Mouse (Mus musculus) c-Kit-positive CD71-negative TER-119-negative erythroid progenitor cells, embryonic 14.5 days (primary cell): Measurements from ENCODE around the gene Zfp771.

Experiments used
- DNase-seq: peaks from one replicate; pipeline ENCODE4 v3.0.0-alpha.2; 2013; ENCODE audit warnings: low read depth

The Zfp771 gene

GRCm38 (mm10) chr7:127285154-127285553, 41.1 kb downstream of the Zfp771 start:
- DNase-seq = no peak

GRCm38 (mm10) chr7:127287940-127288339, 43.9 kb downstream of the Zfp771 start:
- DNase-seq = no peak

- no peak for DNase-seq
Observed at GRCm38 (mm10) chr7:127289306-127289705, 45.2 kb downstream of the Zfp771 start.

- no peak for DNase-seq
Observed at GRCm38 (mm10) chr7:127290142-127290541, 46.1 kb downstream of the Zfp771 start.

GRCm38 (mm10) chr7:127296098-127296497, 52.0 kb downstream of the Zfp771 start, which contains the start of gene Itgal:
TSS of gene Itgal (plus strand) at chr7:127296260.
- DNase-seq = no peak

- no peak for DNase-seq
Observed at GRCm38 (mm10) chr7:127296786-127297555, 52.9 kb downstream of the Zfp771 start.

GRCm38 (mm10) chr7:127297586-127298193, 53.6 kb downstream of the Zfp771 start:
- DNase-seq = no peak
